Mouse (Mus musculus): Measurements from ENCODE around the gene Prkg1.

GRCm38 (mm10) chr19:30851023-30851422, 913.8 kb downstream of the Prkg1 start:
- TF ChIP-seq CTCF (IDR thresholded peaks at IDR 0.05; ENCODE audit: borderline replicate concordance, insufficient read depth, low read length) (no peak), POLR2A (IDR thresholded peaks at IDR 0.05; ENCODE audit: low read depth, low read length) (no peak)
